Mouse (Mus musculus) kidney, postnatal 0 days (tissue): Measurements from ENCODE around the gene Rpl39. TPM values are rescaled to one million over a fixed set of nuclear protein-coding genes. Genes with fewer than 3 reads are reported as not detected.
A peak's percentile ranks its signal among the peaks of the same experiment; 100 is the strongest.

Experiments used
- ATAC-seq: fragments of 200-750 bp; cut with Nextera tagmentation; replicated peaks from 2 replicates; pipeline ENCODE4 v1.8.0; 2017; ENCODE audit warnings: low read depth, moderate number of reproducible peaks, moderate TSS enrichment, moderate library complexity; ENCODE audit not compliant: low FRiP score
- DNase-seq: peaks from one replicate; pipeline ENCODE4 v3.0.0-alpha.2; 2016; ENCODE audit warnings: low spot score
- H3K27ac ChIP-seq: fragments of 300-500 bp; sonication (generic); 2 replicates; pipeline ENCODE4 v1.5.1; 2014; ENCODE audit warnings: mild to moderate bottlenecking
- H3K27me3 ChIP-seq: fragments of 300-500 bp; sonication (generic); 2 replicates; pipeline ENCODE4 v1.6.1; 2014; ENCODE audit warnings: low read length, mixed read lengths; ENCODE audit not compliant: insufficient read depth
- H3K36me3 ChIP-seq: fragments of 300-500 bp; sonication (generic); 2 replicates; pipeline ENCODE4 v1.6.1; 2014; ENCODE audit warnings: low read length, mixed read lengths; ENCODE audit not compliant: insufficient read depth
- H3K4me1 ChIP-seq: fragments of 300-500 bp; sonication (generic); replicated peaks from 2 replicates; pipeline ENCODE4 v1.6.1; 2014; ENCODE audit warnings: antibody characterized with exemption, low read length, mixed read lengths; ENCODE audit not compliant: insufficient read depth
- H3K4me2 ChIP-seq: fragments of 300-500 bp; sonication (generic); 2 replicates; pipeline ENCODE4 v1.6.1; 2014; ENCODE audit warnings: mild to moderate bottlenecking, low read length, moderate library complexity, mixed read lengths
- H3K4me3 ChIP-seq: fragments of 300-500 bp; sonication (generic); replicated peaks from 2 replicates; pipeline ENCODE4 v1.5.1; 2014; ENCODE audit warnings: low read depth, low read length
- H3K9ac ChIP-seq: fragments of 300-500 bp; sonication (generic); 2 replicates; pipeline ENCODE4 v1.6.1; 2014; ENCODE audit warnings: low read depth, low read length
- H3K9me3 ChIP-seq: fragments of 300-500 bp; sonication (generic); replicated peaks from 2 replicates; pipeline ENCODE4 v1.6.1; 2016; ENCODE audit warnings: low read length, inconsistent platforms, mixed read lengths
- CTCF ChIP-seq: IDR thresholded peaks from 2 replicates; pipeline ENCODE4 v1.5.1; 2016; ENCODE audit warnings: antibody characterized with exemption, low read depth, mild to moderate bottlenecking, moderate library complexity
- WGBS: fragments of 180-500 bp; shearing (Covaris S2); extraction: QIAGEN DNeasy Blood & Tissue Kit; methylation state at CpG from one replicate; pipeline ENCODE4 v1.1.7; 2014; 5-methylcytosine and 5-hydroxymethylcytosine counted together
- polyA plus RNA-seq: library from polyadenylated mRNA; unstranded; fragments of >200 nt; fragmentation: Nextera tagmentation; extraction: Ambion mirVana; gene quantifications from 2 replicates; pipeline ENCODE4 v1.2.1, GENCODE M21; 2015

The Rpl39 gene
- 703 and 903 TPM in 2 replicates for polyA plus RNA-seq

- Histone ChIP-seq H3K9me3 (no peaks in the 10 kb centered on the region), H3K36me3 (no peaks in the 10 kb centered on the region), H3K4me3 (peak within 1 kb of the TSS; percentile 53), H3K27me3 (no peaks in the 10 kb centered on the region), H3K27ac (peak within 1 kb of the TSS; percentile 90), H3K4me1 (no peaks in the 10 kb centered on the region), H3K4me2 (peak within 1 kb of the TSS; percentile 62), H3K9ac (peak within 1 kb of the TSS; percentile 77)
- DNase-seq (peak; percentile 93), ATAC-seq (peak; percentile 94)
- 22% methylated on average over 38 of the region's 38 CpGs for WGBS
- TF ChIP-seq CTCF = no peak; the same call in 1 of the 2 replicates
Measured at GRCm38 (mm10) chrX:37084927-37085660, at the start of gene Rpl39. Rpl39 (minus strand) TSS chrX:37085402.

DNA sequence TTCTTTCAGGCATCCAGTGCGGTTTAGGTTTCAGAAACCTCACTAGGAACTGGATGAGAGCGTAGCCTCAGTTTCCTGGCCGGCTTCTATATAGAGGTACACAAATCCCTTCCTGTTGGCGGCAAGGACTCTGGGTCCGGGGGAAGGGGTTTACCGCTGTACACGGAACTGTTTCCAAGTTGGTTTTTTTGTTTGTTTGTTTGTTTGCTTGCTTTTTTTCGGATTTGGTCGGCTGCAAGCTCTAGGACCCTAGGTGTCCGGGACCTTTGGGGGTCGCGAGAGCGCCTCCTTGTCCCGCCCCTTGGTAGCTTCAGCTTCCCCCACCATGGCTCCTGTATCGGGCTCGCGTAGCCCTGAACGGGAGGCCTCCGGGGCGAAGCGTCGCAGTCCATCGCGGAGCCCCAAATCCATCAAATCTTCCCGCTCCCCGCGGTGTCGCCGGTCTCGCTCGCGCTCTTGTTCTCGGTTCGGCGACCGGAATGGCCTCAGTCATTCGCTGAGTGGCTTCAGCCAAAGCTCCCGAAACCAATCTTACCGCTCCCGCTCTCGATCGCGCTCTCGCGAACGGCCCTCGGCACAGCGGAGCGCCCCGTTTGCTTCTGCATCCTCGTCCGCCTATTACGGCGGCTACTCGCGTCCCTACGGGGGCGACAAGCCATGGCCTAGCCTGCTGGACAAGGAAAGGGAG lies 41.6 kb upstream of the Rpl39 start, which contains the start of gene Nkap:
Gene Nkap, plus strand, starts transcription at position 125 of the 688 bp plus-strand sequence.
- Histone ChIP-seq H3K4me2 (peak within 1 kb of the TSS; percentile 55), H3K9ac (peak within 1 kb of the TSS; percentile 75), H3K27me3 (no peaks in the 10 kb centered on the region), H3K9me3 (no peaks in the 10 kb centered on the region), H3K27ac (peak within 1 kb of the TSS; percentile 75), H3K4me1 (no peaks in the 10 kb centered on the region), H3K4me3 (peak within 1 kb of the TSS; percentile 60), H3K36me3 (no peaks in the 10 kb centered on the region)
- WGBS = 25% methylated on average over 58 of the region's 58 CpGs
- DNase-seq = peak; percentile 74
- no peak for TF ChIP-seq CTCF
- ATAC-seq = peak; percentile 84

DNA sequence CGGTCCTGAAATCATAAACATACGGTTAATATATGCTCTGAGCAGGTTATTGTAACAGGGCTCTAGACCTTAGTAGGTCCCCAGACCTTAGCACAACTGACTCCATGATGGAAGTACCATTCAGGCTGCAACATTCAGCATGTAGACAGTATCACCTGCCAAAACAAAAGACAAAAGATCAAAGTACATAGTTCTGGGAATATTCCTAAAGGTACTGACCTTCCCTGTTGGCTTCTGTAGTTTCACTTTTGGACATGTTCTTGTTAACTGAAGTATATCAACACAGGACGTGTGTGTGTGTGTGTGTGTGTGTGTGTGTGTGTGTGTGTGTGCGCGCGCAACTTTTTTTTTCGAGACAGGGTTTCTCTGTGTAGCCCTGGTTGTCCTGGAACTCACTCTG lies 40.3 kb upstream of the Rpl39 start:
- Histone ChIP-seq H3K4me1 (no peaks in the 10 kb centered on the region), H3K36me3 (no peaks in the 10 kb centered on the region), H3K9ac (no peak overlapping the region), H3K4me3 (no peak overlapping the region), H3K4me2 (no peak overlapping the region), H3K27ac (no peak overlapping the region), H3K9me3 (no peaks in the 10 kb centered on the region), H3K27me3 (no peaks in the 10 kb centered on the region)
- DNase-seq = no peak
- ATAC-seq = no peak
- WGBS = 90% methylated on average over 7 of the region's 7 CpGs
- no peak for TF ChIP-seq CTCF

- no peak for TF ChIP-seq CTCF
- Histone ChIP-seq H3K27me3 (no peaks in the 10 kb centered on the region), H3K9me3 (no peaks in the 10 kb centered on the region), H3K4me1 (no peaks in the 10 kb centered on the region), H3K4me3 (no peak overlapping the region), H3K36me3 (no peaks in the 10 kb centered on the region), H3K27ac (no peak overlapping the region), H3K9ac (no peak overlapping the region), H3K4me2 (no peak overlapping the region)
- WGBS = 69% methylated on average over 5 of the region's 5 CpGs
- DNase-seq (no peak), ATAC-seq (no peak)
Measured at GRCm38 (mm10) chrX:37120212-37120611, 35.0 kb upstream of the Rpl39 start.

- 59% methylated on average over 3 of the region's 3 CpGs for WGBS
- H3K4me2 ChIP-seq = no peak overlapping the region
- ATAC-seq (no peak), DNase-seq (no peak)
- H3K27me3 ChIP-seq = no peaks in the 10 kb centered on the region
- H3K9ac ChIP-seq = no peak overlapping the region
- H3K4me3 ChIP-seq = no peak overlapping the region
- TF ChIP-seq CTCF = no peak
- no peaks in the 10 kb centered on the region for H3K36me3 ChIP-seq
- H3K9me3 ChIP-seq = no peaks in the 10 kb centered on the region
- H3K27ac ChIP-seq = no peak overlapping the region
- H3K4me1 ChIP-seq = no peaks in the 10 kb centered on the region
Measured at GRCm38 (mm10) chrX:37119585-37119984, 34.4 kb upstream of the Rpl39 start.

GRCm38 (mm10) chrX:37117085-37117484 lies 31.9 kb upstream of the Rpl39 start:
- Histone ChIP-seq H3K4me1 (no peaks in the 10 kb centered on the region), H3K9ac (no peak overlapping the region), H3K27ac (no peak overlapping the region), H3K36me3 (no peaks in the 10 kb centered on the region), H3K27me3 (no peaks in the 10 kb centered on the region), H3K4me3 (no peak overlapping the region), H3K9me3 (no peaks in the 10 kb centered on the region), H3K4me2 (no peak overlapping the region)
- DNase-seq = no peak
- ATAC-seq = 0 out of 2 replicates have a peak, but pooled peaks have one; percentile 43
- WGBS = 40% methylated on average over 4 of the region's 5 CpGs
- no peak for TF ChIP-seq CTCF
